Mouse (Mus musculus) limb, embryonic 14.5 days (tissue): ENCODE data around the gene Zfp513. TPM values are rescaled to one million over a fixed set of nuclear protein-coding genes. Genes with fewer than 3 reads are reported as not detected.

Experiments
- ATAC-seq: fragments of 200-750 bp; cut with Nextera tagmentation; 2 replicates; pipeline ENCODE4 v1.8.0; 2017; ENCODE audit warnings: low read depth, moderate number of reproducible peaks, moderate TSS enrichment; ENCODE audit not compliant: low FRiP score
- DNase-seq: peaks from one replicate; pipeline ENCODE4 v3.0.0-alpha.2; 2015; ENCODE audit warnings: low spot score
- H3K27ac ChIP-seq: fragments of 300-500 bp; sonication (generic); replicated peaks from 2 replicates; pipeline ENCODE4 v1.5.1; 2014; ENCODE audit warnings: low read depth, mild to moderate bottlenecking, low read length, moderate library complexity, mixed read lengths
- H3K27me3 ChIP-seq: fragments of 300-500 bp; sonication (generic); 2 replicates; pipeline ENCODE4 v1.6.1; 2014; ENCODE audit warnings: low read length, mixed read lengths; ENCODE audit not compliant: control insufficient read depth, insufficient read depth
- H3K36me3 ChIP-seq: fragments of 300-500 bp; sonication (generic); 2 replicates; pipeline ENCODE4 v1.6.1; 2014; ENCODE audit warnings: mild to moderate bottlenecking, low read length, moderate library complexity, mixed read lengths; ENCODE audit not compliant: control insufficient read depth, insufficient read depth
- H3K4me1 ChIP-seq: fragments of 300-500 bp; sonication (generic); 2 replicates; pipeline ENCODE4 v1.6.1; 2014; ENCODE audit warnings: antibody characterized with exemption, low read length, mixed read lengths; ENCODE audit not compliant: control insufficient read depth, insufficient read depth
- H3K4me2 ChIP-seq: fragments of 300-500 bp; sonication (generic); replicated peaks from 2 replicates; pipeline ENCODE4 v1.6.1; 2014; ENCODE audit warnings: low read depth, mild to moderate bottlenecking, low read length, moderate library complexity; ENCODE audit not compliant: severe bottlenecking
- H3K4me3 ChIP-seq: fragments of 300-500 bp; sonication (generic); replicated peaks from 2 replicates; pipeline ENCODE4 v1.5.1; 2014; ENCODE audit warnings: low read length
- H3K9ac ChIP-seq: fragments of 300-500 bp; sonication (generic); 2 replicates; pipeline ENCODE4 v1.6.1; 2014; ENCODE audit warnings: mild to moderate bottlenecking, low read depth, low read length, moderate library complexity; ENCODE audit not compliant: severe bottlenecking
- H3K9me3 ChIP-seq: fragments of 300-500 bp; sonication (generic); 2 replicates; pipeline ENCODE4 v1.6.1; 2016; ENCODE audit warnings: low read length; ENCODE audit not compliant: control insufficient read depth
- POLR2A ChIP-seq: fragments of 200-500 bp; IDR thresholded peaks from 2 replicates; pipeline ENCODE4 v1.8.0; 2012; ENCODE audit warnings: inconsistent platforms, mild to moderate bottlenecking, moderate library complexity, borderline replicate concordance; ENCODE audit not compliant: insufficient read depth, insufficient read length; ENCODE audit errors: extremely low read depth
- WGBS: fragments of 180-500 bp; shearing (Covaris S2); extraction: QIAGEN DNeasy Blood & Tissue Kit; methylation state at CpG from one replicate; pipeline ENCODE4 v1.1.7; 2014; 5-methylcytosine and 5-hydroxymethylcytosine counted together
- polyA plus RNA-seq, 2 experiments: library from polyadenylated mRNA; depleted of rRNA in 1 of 2; stranded (reverse) in 1 of 2; unstranded in 1 of 2; fragments of >200 nt; fragmentation: Nextera tagmentation in 1 of 2; extraction: Ambion mirVana in 1 of 2; gene quantifications; 2 replicates each; pipeline versions ENCODE4 v1.2.1 to v1.2.3; 2012 to 2014

Zfp513 gene
- polyA plus RNA-seq, 2 experiments, result 6.8 to 58.8 TPM

DNA sequence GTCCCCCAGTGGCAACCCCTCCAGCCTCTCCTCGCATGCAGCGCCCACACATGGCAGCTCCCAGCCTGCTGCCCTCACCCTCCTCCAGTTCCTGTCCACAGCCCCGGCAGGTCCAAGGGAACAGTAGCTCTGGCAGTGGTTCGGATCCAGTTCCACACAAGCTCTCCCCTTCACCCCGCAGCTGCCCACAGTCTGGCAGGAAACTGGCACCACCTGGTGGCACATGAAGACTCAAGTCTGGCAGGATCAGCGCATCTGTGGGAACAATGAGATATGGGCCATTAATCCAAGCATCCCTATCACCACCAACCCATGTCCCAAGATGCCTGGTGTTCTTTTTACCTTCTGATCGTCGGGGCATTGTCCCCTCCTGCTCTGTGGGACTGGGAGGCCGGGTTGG, 2.2 kb downstream of the Zfp513 start:
- no peak for ATAC-seq
- peaks cover 4% of the 10 kb centered on the region for H3K9me3 ChIP-seq
- no peak for TF ChIP-seq POLR2A
- peaks cover 9% of the 10 kb centered on the region for H3K4me1 ChIP-seq
- WGBS, result 89% methylated on average over 7 of the region's 9 CpGs
- H3K27me3 ChIP-seq, result no peaks in the 10 kb centered on the region
- H3K27ac ChIP-seq, result no peak overlapping the region
- no peak overlapping the region for H3K9ac ChIP-seq
- H3K4me3 ChIP-seq, result no peak overlapping the region
- H3K4me2 ChIP-seq, result no peak overlapping the region
- H3K36me3 ChIP-seq, result peaks cover 83% of the 10 kb centered on the region
- no peak for DNase-seq

DNA sequence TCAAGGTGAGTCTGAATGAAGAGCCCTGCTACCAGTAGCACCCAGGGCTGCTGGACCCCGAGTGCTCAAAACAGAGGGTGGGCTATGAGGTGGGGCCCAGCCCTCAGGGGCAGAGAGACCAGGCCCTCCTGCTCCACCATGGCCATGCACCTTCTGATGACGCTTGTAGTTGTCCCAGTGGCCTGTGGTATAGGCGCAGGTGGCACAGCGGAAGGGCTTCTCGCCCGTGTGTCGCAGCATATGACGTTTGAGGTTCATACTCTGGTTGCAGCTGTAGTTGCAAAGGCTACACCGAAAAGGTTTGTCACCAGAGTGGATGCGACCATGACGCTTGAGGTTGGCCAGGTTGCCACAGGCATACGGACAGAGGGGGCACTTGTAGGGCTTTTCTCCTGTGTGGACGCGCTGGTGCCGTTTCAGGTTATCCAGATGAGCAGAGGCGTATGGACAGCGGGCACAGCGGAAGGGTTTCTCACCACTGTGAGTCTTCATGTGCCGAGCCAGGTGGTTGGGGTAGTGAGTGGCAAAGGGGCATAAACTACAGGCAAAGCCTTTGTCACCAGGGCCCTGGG, 2.7 kb downstream of the Zfp513 start:
- Histone ChIP-seq H3K9me3 (peaks cover 4% of the 10 kb centered on the region), H3K4me2 (no peak overlapping the region), H3K27ac (no peak overlapping the region), H3K4me3 (no peak overlapping the region), H3K4me1 (peaks cover 10% of the 10 kb centered on the region), H3K9ac (no peak overlapping the region), H3K27me3 (no peaks in the 10 kb centered on the region), H3K36me3 (peaks cover 83% of the 10 kb centered on the region)
- 92% methylated on average over 19 of the region's 19 CpGs for WGBS
- DNase-seq (no peak), ATAC-seq (no peak)
- no peak for TF ChIP-seq POLR2A

DNA sequence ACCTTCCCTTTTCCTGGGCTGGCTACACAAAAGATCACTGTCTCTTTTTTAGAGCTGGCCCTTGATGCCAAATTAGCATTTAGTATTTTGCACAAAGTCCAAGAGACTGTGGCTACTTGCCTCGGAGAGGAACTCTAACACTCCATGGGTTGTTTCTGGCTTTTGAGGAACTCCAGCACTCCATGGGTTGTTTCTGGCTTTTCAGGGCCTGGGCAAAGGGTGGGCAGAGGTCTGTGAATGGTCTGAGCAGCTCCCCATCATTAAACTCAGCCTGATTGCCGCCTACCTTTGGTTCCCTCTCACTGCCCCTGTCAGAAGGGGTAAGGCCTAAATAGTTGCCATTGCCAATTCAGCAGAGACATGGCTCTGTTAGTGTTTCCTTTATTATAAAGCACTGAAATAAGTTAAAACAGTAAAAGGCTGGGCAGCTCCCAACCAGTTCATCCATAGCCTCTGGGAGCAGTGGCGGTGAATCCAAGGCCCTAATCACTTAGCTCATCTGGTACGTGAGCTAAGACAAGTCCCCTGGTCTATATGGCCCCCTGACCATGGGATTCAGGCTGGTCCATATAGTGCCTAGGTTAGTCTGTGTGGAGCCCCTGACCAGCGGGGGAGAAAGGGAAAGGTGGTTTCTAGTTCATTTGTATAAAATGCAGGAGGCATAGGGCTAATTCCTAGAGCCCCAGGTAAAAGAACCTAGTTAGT, 3.3 kb downstream of the Zfp513 start:
- Histone ChIP-seq H3K27ac (no peak overlapping the region), H3K27me3 (no peaks in the 10 kb centered on the region), H3K9me3 (peaks cover 4% of the 10 kb centered on the region), H3K4me3 (no peak overlapping the region), H3K36me3 (peaks cover 81% of the 10 kb centered on the region), H3K4me2 (no peak overlapping the region), H3K9ac (no peak overlapping the region), H3K4me1 (peaks cover 16% of the 10 kb centered on the region)
- no peak for TF ChIP-seq POLR2A
- WGBS, result 84% methylated on average over 5 of the region's 5 CpGs
- no peak for ATAC-seq
- no peak for DNase-seq

DNA sequence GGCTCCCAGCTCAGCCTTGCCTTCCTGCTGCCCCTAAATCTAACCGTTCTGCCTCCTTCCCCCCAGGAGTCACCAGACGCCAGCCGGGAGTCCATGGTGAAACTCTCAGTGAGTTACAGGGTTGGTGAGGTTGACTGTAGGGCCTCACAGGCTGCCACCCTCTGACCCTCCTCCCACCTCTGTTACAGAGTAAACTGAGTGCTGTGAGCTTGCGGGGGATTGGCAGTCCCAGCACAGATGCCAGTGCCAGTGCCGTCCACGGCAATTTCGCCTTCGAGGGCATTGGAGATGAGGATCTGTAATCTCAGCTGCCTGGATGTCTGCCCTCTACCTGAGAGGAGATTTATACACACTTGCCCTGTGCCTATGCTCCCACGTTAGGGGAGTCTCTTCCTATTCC, 3.9 kb downstream of the Zfp513 start:
- DNase-seq (no peak), ATAC-seq (no peak)
- TF ChIP-seq POLR2A, result no peak
- H3K9me3 ChIP-seq, result peaks cover 4% of the 10 kb centered on the region
- WGBS, result 94% methylated on average over 9 of the region's 9 CpGs
- H3K27ac ChIP-seq, result no peak overlapping the region
- no peak overlapping the region for H3K4me2 ChIP-seq
- peaks cover 75% of the 10 kb centered on the region for H3K36me3 ChIP-seq
- no peaks in the 10 kb centered on the region for H3K27me3 ChIP-seq
- no peak overlapping the region for H3K9ac ChIP-seq
- peaks cover 16% of the 10 kb centered on the region for H3K4me1 ChIP-seq
- no peak overlapping the region for H3K4me3 ChIP-seq

DNA sequence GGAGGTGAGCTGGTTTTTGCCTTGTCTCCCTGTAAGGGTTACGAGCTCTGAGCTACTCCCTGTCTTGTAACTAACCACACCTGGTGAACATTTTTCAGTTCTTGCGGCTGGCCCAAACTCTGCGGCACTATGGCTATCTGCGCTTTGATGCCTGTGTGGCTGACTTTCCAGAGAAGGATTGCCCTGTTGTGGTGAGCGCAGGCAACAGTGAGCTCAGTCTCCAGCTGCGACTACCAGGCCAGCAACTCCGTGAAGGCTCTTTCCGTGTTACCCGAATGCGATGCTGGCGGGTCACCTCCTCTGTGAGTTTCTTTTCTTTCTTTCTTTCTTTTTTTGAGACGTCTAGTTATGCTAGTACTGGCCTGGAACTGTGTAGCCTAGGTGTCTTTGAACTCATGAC, 5.0 kb downstream of the Zfp513 start:
- 94% methylated on average over 12 of the region's 12 CpGs for WGBS

More for the DNA sequence above, 5.0 kb downstream of the Zfp513 start:
- ATAC-seq, result no peak
- Histone ChIP-seq H3K4me1 (peaks cover 14% of the 10 kb centered on the region), H3K9me3 (peaks cover 4% of the 10 kb centered on the region), H3K27ac (no peak overlapping the region), H3K27me3 (no peaks in the 10 kb centered on the region), H3K36me3 (peaks cover 67% of the 10 kb centered on the region), H3K9ac (no peak overlapping the region), H3K4me2 (no peak overlapping the region), H3K4me3 (no peak overlapping the region)
- no peak for DNase-seq
- TF ChIP-seq POLR2A, result no peak
